Mouse (Mus musculus): ENCODE data around the gene Vps26c. TPM values are rescaled to one million over a fixed set of nuclear protein-coding genes. Genes with fewer than 3 reads are reported as not detected.
"Not testable (repeated sequence)": the region's sequence is repeated elsewhere in the genome, so short reads cannot be mapped to it uniquely, and the experiment has no call there.

The Vps26c gene
- polyA plus RNA-seq, 1 experiment from 2014 or later: 43.6 TPM

GRCm38 (mm10) chr16:94524691-94525090 is 1.9 kb downstream of the Vps26c start:
- WGBS: 91% methylated on average over 9 of the region's 9 CpGs
- no peaks in the 10 kb centered on the region for H3K9me3 ChIP-seq
- peak overlapping the region; percentile 85 for H3K4me2 ChIP-seq
- H3K4me3 ChIP-seq: peak overlapping the region; percentile 93
- H3K27me3 ChIP-seq (replicated peaks): no peaks in the 10 kb centered on the region
- H3K4me1 ChIP-seq: peaks cover 64% of the 10 kb centered on the region
- no peak for ATAC-seq (ENCODE audit: extremely low read depth, insufficient number of reproducible peaks, low FRiP score, low TSS enrichment)
- peak overlapping the region; percentile 91 for H3K9ac ChIP-seq
- H3K36me3 ChIP-seq: 0 out of 2 replicates have a peak, but pooled peaks cover 3% of the 10 kb centered on the region
- H3K27ac ChIP-seq (replicated peaks): no peak overlapping the region; the same call in 1 of the 2 replicates

- 44% methylated on average over 6 of the region's 6 CpGs for WGBS
- peak overlapping the region; percentile 33 for H3K4me2 ChIP-seq
- no peaks in the 10 kb centered on the region for H3K9me3 ChIP-seq
- no peaks in the 10 kb centered on the region for H3K27me3 ChIP-seq (replicated peaks)
- peak overlapping the region; percentile 70 for H3K9ac ChIP-seq
- ATAC-seq (ENCODE audit: extremely low read depth, insufficient number of reproducible peaks, low FRiP score, low TSS enrichment): no peak
- 0 out of 2 replicates have a peak, but pooled peaks cover 3% of the 10 kb centered on the region for H3K36me3 ChIP-seq
- peak overlapping the region; percentile 67 for H3K27ac ChIP-seq (replicated peaks)
- peak overlapping the region; percentile 8; the same call in 1 of the 2 replicates for H3K4me3 ChIP-seq
- peaks cover 73% of the 10 kb centered on the region for H3K4me1 ChIP-seq
Measured at GRCm38 (mm10) chr16:94523594-94524377, 2.8 kb downstream of the Vps26c start.

GRCm38 (mm10) chr16:94519028-94519427 is 7.6 kb downstream of the Vps26c start:
- Histone ChIP-seq H3K27me3 (replicated peaks) (no peaks in the 10 kb centered on the region), H3K4me3 (no peak overlapping the region), H3K4me2 (peak overlapping the region; percentile 18; the same call in 1 of the 2 replicates), H3K36me3 (0 out of 2 replicates have a peak, but pooled peaks cover 16% of the 10 kb centered on the region), H3K9me3 (no peaks in the 10 kb centered on the region), H3K4me1 (peaks cover 56% of the 10 kb centered on the region), H3K27ac (replicated peaks) (peak overlapping the region; percentile 75), H3K9ac (peak overlapping the region; percentile 53)
- WGBS: 47% methylated on average over 6 of the region's 6 CpGs
- no peak for ATAC-seq (ENCODE audit: extremely low read depth, insufficient number of reproducible peaks, low FRiP score, low TSS enrichment)

- no peak overlapping the region for H3K27ac ChIP-seq (replicated peaks)
- H3K9me3 ChIP-seq: no peaks in the 10 kb centered on the region
- H3K27me3 ChIP-seq (replicated peaks): no peaks in the 10 kb centered on the region
- H3K4me3 ChIP-seq: no peak overlapping the region
- peaks cover 44% of the 10 kb centered on the region for H3K4me1 ChIP-seq
- H3K4me2 ChIP-seq: no peak overlapping the region
- 94% methylated on average over 2 of the region's 2 CpGs for WGBS
- H3K36me3 ChIP-seq: peaks cover 28% of the 10 kb centered on the region
- ATAC-seq (ENCODE audit: extremely low read depth, insufficient number of reproducible peaks, low FRiP score, low TSS enrichment): no peak
- no peak overlapping the region for H3K9ac ChIP-seq
Measured at GRCm38 (mm10) chr16:94517606-94518005, 9.0 kb downstream of the Vps26c start.

- Histone ChIP-seq H3K36me3 (peaks cover 85% of the 10 kb centered on the region), H3K4me3 (no peak overlapping the region), H3K27me3 (replicated peaks) (no peaks in the 10 kb centered on the region), H3K4me1 (no peaks in the 10 kb centered on the region), H3K4me2 (no peak overlapping the region), H3K27ac (replicated peaks) (no peak overlapping the region), H3K9me3 (no peaks in the 10 kb centered on the region), H3K9ac (no peak overlapping the region)
- no peak for ATAC-seq (ENCODE audit: extremely low read depth, insufficient number of reproducible peaks, low FRiP score, low TSS enrichment)
- 75% methylated on average over 2 of the region's 2 CpGs for WGBS
Measured at GRCm38 (mm10) chr16:94509983-94510382, 16.6 kb downstream of the Vps26c start.

- H3K27ac ChIP-seq (replicated peaks): no peak overlapping the region
- no peak overlapping the region for H3K4me2 ChIP-seq
- H3K36me3 ChIP-seq: peaks cover 90% of the 10 kb centered on the region
- 93% methylated on average over 8 of the region's 8 CpGs for WGBS
- H3K27me3 ChIP-seq (replicated peaks): no peaks in the 10 kb centered on the region
- no peak overlapping the region for H3K9ac ChIP-seq
- ATAC-seq (ENCODE audit: extremely low read depth, insufficient number of reproducible peaks, low FRiP score, low TSS enrichment): no peak
- no peaks in the 10 kb centered on the region for H3K9me3 ChIP-seq
- H3K4me3 ChIP-seq: no peak overlapping the region
- no peaks in the 10 kb centered on the region for H3K4me1 ChIP-seq
Measured at GRCm38 (mm10) chr16:94508769-94509168, 17.9 kb downstream of the Vps26c start.

- 94% methylated on average over 2 of the region's 2 CpGs for WGBS
- no peak overlapping the region for H3K9ac ChIP-seq
- H3K27ac ChIP-seq (replicated peaks): no peak overlapping the region
- no peak overlapping the region for H3K4me3 ChIP-seq
- H3K36me3 ChIP-seq: peaks cover 94% of the 10 kb centered on the region
- H3K27me3 ChIP-seq (replicated peaks): no peaks in the 10 kb centered on the region
- no peak overlapping the region for H3K4me2 ChIP-seq
- H3K4me1 ChIP-seq: no peaks in the 10 kb centered on the region
- no peak for ATAC-seq (ENCODE audit: extremely low read depth, insufficient number of reproducible peaks, low FRiP score, low TSS enrichment)
- no peaks in the 10 kb centered on the region for H3K9me3 ChIP-seq
Measured at GRCm38 (mm10) chr16:94507071-94507470, 19.6 kb downstream of the Vps26c start.

- H3K4me3 ChIP-seq: no peak overlapping the region
- H3K27me3 ChIP-seq (replicated peaks): no peaks in the 10 kb centered on the region
- no peaks in the 10 kb centered on the region for H3K4me1 ChIP-seq
- no peak overlapping the region for H3K9ac ChIP-seq
- 86% methylated on average over 5 of the region's 5 CpGs for WGBS
- no peak overlapping the region for H3K4me2 ChIP-seq
- H3K36me3 ChIP-seq: peaks cover 94% of the 10 kb centered on the region
- H3K9me3 ChIP-seq: no peaks in the 10 kb centered on the region
- ATAC-seq (ENCODE audit: extremely low read depth, insufficient number of reproducible peaks, low FRiP score, low TSS enrichment): no peak
- H3K27ac ChIP-seq (replicated peaks): no peak overlapping the region
Measured at GRCm38 (mm10) chr16:94504192-94504591, 22.4 kb downstream of the Vps26c start.

- peaks cover 71% of the 10 kb centered on the region for H3K36me3 ChIP-seq
- no peak for ATAC-seq (ENCODE audit: extremely low read depth, insufficient number of reproducible peaks, low FRiP score, low TSS enrichment)
- H3K4me3 ChIP-seq: no peak overlapping the region
- 72% methylated on average over 5 of the region's 5 CpGs for WGBS
- H3K27me3 ChIP-seq (replicated peaks): no peaks in the 10 kb centered on the region
- no peak overlapping the region for H3K27ac ChIP-seq (replicated peaks)
- H3K4me1 ChIP-seq: peaks cover 6% of the 10 kb centered on the region
- H3K9ac ChIP-seq: no peak overlapping the region
- no peak overlapping the region for H3K4me2 ChIP-seq
- no peaks in the 10 kb centered on the region for H3K9me3 ChIP-seq
Measured at GRCm38 (mm10) chr16:94497911-94498310, 28.7 kb downstream of the Vps26c start.

GRCm38 (mm10) chr16:94497176-94497575 is 29.5 kb downstream of the Vps26c start:
- not testable (repeated sequence) for ATAC-seq (ENCODE audit: extremely low read depth, insufficient number of reproducible peaks, low FRiP score, low TSS enrichment)

GRCm38 (mm10) chr16:94489326-94489725 is 37.3 kb downstream of the Vps26c start:
- no peak overlapping the region for H3K4me3 ChIP-seq
- no peaks in the 10 kb centered on the region for H3K9me3 ChIP-seq
- no peaks in the 10 kb centered on the region for H3K27me3 ChIP-seq (replicated peaks)
- ATAC-seq (ENCODE audit: extremely low read depth, insufficient number of reproducible peaks, low FRiP score, low TSS enrichment): no peak
- H3K36me3 ChIP-seq: no peaks in the 10 kb centered on the region
- H3K27ac ChIP-seq (replicated peaks): no peak overlapping the region
- H3K4me1 ChIP-seq: 0 out of 2 replicates have a peak, but pooled peaks cover 3% of the 10 kb centered on the region
- no peak overlapping the region for H3K4me2 ChIP-seq
- H3K9ac ChIP-seq: no peak overlapping the region
- WGBS: 80% methylated on average over 5 of the region's 5 CpGs

More at GRCm38 (mm10) chr16:94497176-94497575, 29.5 kb downstream of the Vps26c start:
- H3K27ac ChIP-seq (replicated peaks); H3K9ac ChIP-seq; H3K4me2 ChIP-seq; H3K9me3 ChIP-seq; H3K4me3 ChIP-seq; H3K27me3 ChIP-seq (replicated peaks); H3K4me1 ChIP-seq: not testable (repeated sequence)
- 88% methylated on average over 7 of the region's 7 CpGs for WGBS
- H3K36me3 ChIP-seq: peaks cover 64% of the 10 kb centered on the region

- no peak overlapping the region for H3K4me3 ChIP-seq
- H3K9me3 ChIP-seq: no peaks in the 10 kb centered on the region
- H3K4me1 ChIP-seq: 0 out of 2 replicates have a peak, but pooled peaks cover 3% of the 10 kb centered on the region
- 62% methylated on average over 5 of the region's 5 CpGs for WGBS
- ATAC-seq (ENCODE audit: extremely low read depth, insufficient number of reproducible peaks, low FRiP score, low TSS enrichment): no peak
- H3K36me3 ChIP-seq: no peaks in the 10 kb centered on the region
- H3K9ac ChIP-seq: no peak overlapping the region
- H3K4me2 ChIP-seq: no peak overlapping the region
- no peaks in the 10 kb centered on the region for H3K27me3 ChIP-seq (replicated peaks)
- no peak overlapping the region for H3K27ac ChIP-seq (replicated peaks)
Measured at GRCm38 (mm10) chr16:94487341-94487740, 39.3 kb downstream of the Vps26c start.
